Mouse (Mus musculus) bone marrow macrophage, adult 2 months (primary cell): ENCODE data around the gene Olfr1042.

Experiments used
- CTCF ChIP-seq: IDR thresholded peaks from 2 replicates; pipeline ENCODE4 v1.5.1; 2012; ENCODE audit warnings: low read depth, mild to moderate bottlenecking, low read length, moderate library complexity
- POLR2A ChIP-seq: IDR thresholded peaks from 2 replicates; pipeline ENCODE4 v1.6.1; 2012; ENCODE audit warnings: mild to moderate bottlenecking, low read depth, low read length, borderline replicate concordance

GRCm38 (mm10) chr2:86195863-86196262 lies 34.2 kb upstream of the Olfr1042 start:
- TF ChIP-seq CTCF (no peak), POLR2A (no peak)
